25 mouse cellular contexts compared by ENCODE assay signal in genomic region chr9:77360654-77361053, GRCm38 (mm10). TPM values are rescaled to one million over a fixed set of nuclear protein-coding genes. Genes with fewer than 3 reads are reported as not detected.
DNase-seq lines count a peak whose midpoint lies in the region; ATAC-seq lines count a peak whose summit lies in the region.
"Had no signal": no experiment of that assay in that cellular context is flagged by ENCODE, and none has a peak within 500 bp of the region (broad histone marks: within the 10 kb centered on the region; RNA-seq: fewer than 3 reads in every experiment).

No protein-coding gene starts in this region.

- no peaks in the 10 kb centered on the region for H3K4me1 ChIP-seq in midbrain, embryonic 11.5 days (ENCODE audit: control insufficient read depth, insufficient read depth, low read length)
- H3K4me1 ChIP-seq in midbrain, embryonic 10.5 days: no peaks in the 10 kb centered on the region
- H3K4me1 ChIP-seq: embryonic facial prominence, embryonic 13.5 days; embryonic facial prominence, embryonic 15.5 days; forebrain, embryonic 10.5 days; forebrain, embryonic 12.5 days had no signal

- H3K27me3 ChIP-seq in midbrain, embryonic 11.5 days (ENCODE audit: control insufficient read depth, insufficient read depth, low read length): no peaks in the 10 kb centered on the region
- no peaks in the 10 kb centered on the region for H3K27me3 ChIP-seq in midbrain, embryonic 10.5 days (ENCODE audit: low read depth, poor library complexity, severe bottlenecking)
- H3K27me3 ChIP-seq: embryonic facial prominence, embryonic 13.5 days; embryonic facial prominence, embryonic 15.5 days; forebrain, embryonic 12.5 days; Patski had no signal

- no peak overlapping the region for H3K4me3 ChIP-seq in midbrain, embryonic 11.5 days (ENCODE audit: low read depth, low read length)
- H3K4me3 ChIP-seq in midbrain, embryonic 10.5 days: no peak overlapping the region
- H3K4me3 ChIP-seq: embryonic facial prominence, embryonic 13.5 days; embryonic facial prominence, embryonic 15.5 days; erythroblast, embryonic 14.5 days; forebrain, embryonic 10.5 days; forebrain, embryonic 12.5 days had no signal

- no peak overlapping the region for H3K4me2 ChIP-seq in midbrain, embryonic 11.5 days
- H3K4me2 ChIP-seq: embryonic facial prominence, embryonic 13.5 days; embryonic facial prominence, embryonic 15.5 days; forebrain, embryonic 12.5 days had no signal

- peak; percentile 85 for DNase-seq in midbrain, embryonic 11.5 days (ENCODE audit: low spot score, missing footprints)
- no peak for DNase-seq in midbrain, embryonic 10.5 days (ENCODE audit: low spot score)
- DNase-seq in B cell, adult 2 months: peak; percentile 46 to 48
- DNase-seq in adrenal gland, adult 8-10 months: no peak
- no peak for DNase-seq in lung, adult 18-20 months
- DNase-seq: adrenal gland, postnatal 10 days; adrenal gland, postnatal 25 days; cerebellum, adult 11 months; cerebellum, adult 18-20 months; cerebellum, adult 8-10 months; cerebellum, adult 9-11 months; cerebellum, postnatal 36 days; embryo, embryonic 11 days had no signal

- WGBS in midbrain, embryonic 11.5 days: 96% methylated on average over 8 of the region's 8 CpGs
- WGBS in midbrain, embryonic 10.5 days: 91% methylated on average over 8 of the region's 8 CpGs

- H3K9me3 ChIP-seq in midbrain, embryonic 11.5 days (ENCODE audit: control insufficient read depth, low read length): no peaks in the 10 kb centered on the region
- no peaks in the 10 kb centered on the region for H3K9me3 ChIP-seq in midbrain, embryonic 10.5 days (replicated peaks)
- H3K9me3 ChIP-seq: embryonic facial prominence, embryonic 13.5 days; embryonic facial prominence, embryonic 15.5 days; forebrain, embryonic 10.5 days; forebrain, embryonic 12.5 days had no signal

- H3K9ac ChIP-seq in midbrain, embryonic 11.5 days (ENCODE audit: low read length): no peak overlapping the region
- H3K9ac ChIP-seq: embryonic facial prominence, embryonic 13.5 days; embryonic facial prominence, embryonic 15.5 days; forebrain, embryonic 12.5 days had no signal

- H3K27ac ChIP-seq in midbrain, embryonic 11.5 days (ENCODE audit: low read depth, low read length): no peak overlapping the region
- H3K27ac ChIP-seq in midbrain, embryonic 10.5 days (replicated peaks): no peak overlapping the region
- H3K27ac ChIP-seq: embryonic facial prominence, embryonic 13.5 days; embryonic facial prominence, embryonic 15.5 days; forebrain, embryonic 10.5 days; forebrain, embryonic 12.5 days had no signal

- no peaks in the 10 kb centered on the region for H3K36me3 ChIP-seq in midbrain, embryonic 11.5 days (ENCODE audit: control insufficient read depth, insufficient read depth, low read length)
- H3K36me3 ChIP-seq in midbrain, embryonic 10.5 days: no peaks in the 10 kb centered on the region
- H3K36me3 ChIP-seq: embryonic facial prominence, embryonic 13.5 days; embryonic facial prominence, embryonic 15.5 days; forebrain, embryonic 10.5 days; forebrain, embryonic 12.5 days; G1E had no signal

- ATAC-seq in midbrain, embryonic 11.5 days (ENCODE audit: low FRiP score): no peak
- peak; percentile 75 for ATAC-seq in neutrophil, adult 5-6 weeks (ENCODE audit: extremely low read depth, insufficient number of reproducible peaks, low FRiP score, poor library complexity, severe bottlenecking)
- ATAC-seq: activated CD4-positive, CD25-positive, alpha-beta regulatory T cell, adult 4 months; forebrain, embryonic 14.5 days; forebrain, embryonic 16.5 days; Patski had no signal

RNA-seq across cellular contexts. Expression of gene Mlip, which starts 7.9 kb away (rescaled TPM):
- 0.63 TPM in 1 of 2 replicates, not detected in the other for polyA plus RNA-seq in midbrain, embryonic 11.5 days (2014; fragmentation: Nextera tagmentation; extraction: Ambion mirVana)
- polyA plus RNA-seq in midbrain, embryonic 10.5 days (2016; fragmentation: Nextera tagmentation; extraction: Ambion mirVana): 0.38 and 0.42 TPM in 2 replicates
- total RNA-seq in neutrophil, adult 5-6 weeks (2017): 1.1 TPM in 1 of 2 replicates, not detected in the other
- 1 to 10 TPM in 2 of 4 experiments, under 1 TPM in 2; 0.73 to 2.0 (median 1.1) TPM for total RNA-seq in adrenal gland, adult 8-10 months (2022)
- total RNA-seq: common myeloid progenitor, adult 5-6 weeks had no signal
- polyA plus RNA-seq: forebrain, embryonic 10.5 days; G1E; Patski had no signal

Comparison
In these comparisons a context has a peak if more than half of its experiments do, and no peak if none do; other contexts are left out.
1. DNase-seq: peak in midbrain, embryonic 11.5 days (single experiment) and B cell, adult 2 months (2 of 2); none in midbrain, embryonic 10.5 days (single experiment), adrenal gland, adult 8-10 months (single experiment) and lung, adult 18-20 months (0 of 2).